Mouse (Mus musculus) C2C12 (cell line): ENCODE data around the gene Mme. TPM values are rescaled to one million over a fixed set of nuclear protein-coding genes. Genes with fewer than 3 reads are reported as not detected.

ENCODE experiments used
- H3K27me3 ChIP-seq: one replicate; pipeline ENCODE4 v1.6.1; 2011; ENCODE audit not compliant: control insufficient read depth, insufficient read depth, insufficient read length
- H3K36me3 ChIP-seq: one replicate; pipeline ENCODE4 v1.6.1; 2011; ENCODE audit not compliant: control insufficient read depth, insufficient read depth
- H3K4me3 ChIP-seq: one replicate; pipeline ENCODE4 v1.5.1; 2011; ENCODE audit warnings: mild to moderate bottlenecking, control low read depth; ENCODE audit not compliant: poor library complexity, insufficient read depth, severe bottlenecking
- H3K79me2 ChIP-seq: one replicate; pipeline ENCODE4 v1.6.1; 2011; ENCODE audit not compliant: control insufficient read depth, insufficient read depth
- H3K79me3 ChIP-seq: one replicate; pipeline ENCODE4 v1.6.1; 2011; ENCODE audit warnings: low read depth, control low read depth
- H3ac ChIP-seq: one replicate; pipeline ENCODE3; 2011; ENCODE audit warnings: low read depth; ENCODE audit not compliant: control insufficient read depth, insufficient read length
- CEBPB ChIP-seq: IDR thresholded peaks from one replicate; pipeline ENCODE4 v1.6.1; 2011; ENCODE audit warnings: low read depth, mild to moderate bottlenecking, control low read depth, moderate library complexity
- CTCF ChIP-seq: IDR thresholded peaks from one replicate; pipeline ENCODE4 v1.5.1; 2011; ENCODE audit not compliant: control insufficient read depth, insufficient read depth, insufficient read length
- FOSL1 ChIP-seq: IDR thresholded peaks from one replicate; pipeline ENCODE4 v1.8.0; 2011; ENCODE audit warnings: mild to moderate bottlenecking, low read length; ENCODE audit not compliant: poor library complexity, insufficient read depth, severe bottlenecking
- MAX ChIP-seq: IDR thresholded peaks from one replicate; pipeline ENCODE4 v1.6.1; 2011; ENCODE audit warnings: mild to moderate bottlenecking, control low read depth
- MYOD1 ChIP-seq: IDR thresholded peaks from one replicate; pipeline ENCODE4 v1.6.1; 2011; ENCODE audit warnings: low read depth; ENCODE audit not compliant: control insufficient read depth, insufficient read length
- MYOG ChIP-seq: IDR thresholded peaks from one replicate; pipeline ENCODE4 v1.6.1; 2011; ENCODE audit not compliant: control insufficient read depth, insufficient read length; ENCODE audit errors: extremely low read depth
- USF1 ChIP-seq: IDR thresholded peaks from one replicate; pipeline ENCODE4 v1.6.1; 2011; ENCODE audit warnings: low read depth, mild to moderate bottlenecking, control low read depth, moderate library complexity
- polyA plus RNA-seq: library from polyadenylated mRNA; unstranded; fragments of >200 nt; fragmentation: generic; extraction: Trizol; gene quantifications from one replicate; pipeline ENCODE4 v1.2.1, GENCODE M21; 2012; ENCODE audit warnings: missing spikeins

Gene Mme
- polyA plus RNA-seq, 1 experiment: not detected

GRCm38 (mm10) chr3:63243721-63244120, 2.4 kb downstream of the Mme start:
- H3K27me3 ChIP-seq: no peaks in the 10 kb centered on the region
- H3K4me3 ChIP-seq: no peak overlapping the region
- no peaks in the 10 kb centered on the region for H3K36me3 ChIP-seq
- no peaks in the 10 kb centered on the region for H3K79me3 ChIP-seq
- H3ac ChIP-seq: no peak overlapping the region
- TF ChIP-seq MAX (no peak), FOSL1 (no peak), MYOD1 (no peak), CEBPB (no peak), CTCF (no peak), MYOG (no peak), USF1 (no peak)
- H3K79me2 ChIP-seq: no peaks in the 10 kb centered on the region

DNA sequence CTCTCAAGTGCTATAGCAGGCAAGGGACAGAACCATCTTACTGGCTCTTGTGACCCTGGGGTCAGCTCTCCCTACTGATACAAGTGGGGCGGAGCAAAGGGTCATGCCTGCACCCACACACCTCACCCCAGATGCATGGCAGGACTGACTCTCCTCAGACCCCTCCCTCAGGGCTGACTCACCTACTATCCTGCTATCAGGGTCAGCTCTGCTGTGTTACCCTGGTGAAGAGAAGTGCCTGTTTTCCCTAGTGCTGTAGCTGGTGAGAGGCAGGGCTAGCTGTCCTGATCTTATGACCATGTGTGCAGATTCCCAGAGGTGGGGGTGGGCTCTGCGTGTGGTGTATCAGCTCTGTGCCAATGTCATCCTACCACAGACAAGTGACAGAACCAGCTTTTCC, 30.8 kb downstream of the Mme start:
- Histone ChIP-seq H3K27me3 (no peaks in the 10 kb centered on the region), H3K4me3 (no peak overlapping the region), H3K36me3 (no peaks in the 10 kb centered on the region), H3K79me2 (no peaks in the 10 kb centered on the region), H3K79me3 (no peaks in the 10 kb centered on the region), H3ac (no peak overlapping the region)
- TF ChIP-seq USF1 (no peak), CEBPB (no peak), MYOD1 (no peak), FOSL1 (no peak), CTCF (no peak), MAX (no peak), MYOG (no peak)

DNA sequence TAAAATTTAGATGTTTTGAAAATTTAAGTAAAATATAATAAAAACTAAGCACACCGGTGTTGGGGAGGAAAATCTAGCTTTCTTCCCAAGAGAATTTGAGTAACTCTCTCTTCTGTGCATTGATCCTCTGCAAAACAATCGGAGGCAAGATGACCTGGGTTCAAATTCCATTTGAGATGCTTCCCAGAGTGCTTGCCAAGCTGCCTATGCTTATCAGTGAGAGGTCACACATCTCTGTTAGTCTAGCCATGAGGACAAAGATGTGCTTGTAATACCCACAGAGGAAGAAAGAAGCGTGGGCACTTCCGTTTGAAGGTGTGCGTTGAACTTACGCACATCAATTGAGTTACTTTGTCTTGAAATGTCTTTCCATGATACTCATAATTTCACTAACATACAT, 53.0 kb downstream of the Mme start:
- no peak overlapping the region for H3ac ChIP-seq
- no peak overlapping the region for H3K4me3 ChIP-seq

GRCm38 (mm10) chr3:63294791-63295190, 53.5 kb downstream of the Mme start:
- Histone ChIP-seq H3K79me3 (no peaks in the 10 kb centered on the region), H3K79me2 (no peaks in the 10 kb centered on the region), H3K36me3 (no peaks in the 10 kb centered on the region), H3K4me3 (no peak overlapping the region), H3ac (no peak overlapping the region), H3K27me3 (peaks cover 6% of the 10 kb centered on the region)
- TF ChIP-seq CTCF: no peak
- TF ChIP-seq MYOD1: no peak
- no peak for TF ChIP-seq CEBPB
- no peak for TF ChIP-seq MYOG

More for the DNA sequence above, 53.0 kb downstream of the Mme start:
- no peak for TF ChIP-seq MYOD1
- TF ChIP-seq FOSL1: no peak
- TF ChIP-seq MYOG: no peak
- no peaks in the 10 kb centered on the region for H3K79me2 ChIP-seq
- H3K36me3 ChIP-seq: no peaks in the 10 kb centered on the region
- no peaks in the 10 kb centered on the region for H3K79me3 ChIP-seq
- peaks cover 6% of the 10 kb centered on the region for H3K27me3 ChIP-seq

DNA sequence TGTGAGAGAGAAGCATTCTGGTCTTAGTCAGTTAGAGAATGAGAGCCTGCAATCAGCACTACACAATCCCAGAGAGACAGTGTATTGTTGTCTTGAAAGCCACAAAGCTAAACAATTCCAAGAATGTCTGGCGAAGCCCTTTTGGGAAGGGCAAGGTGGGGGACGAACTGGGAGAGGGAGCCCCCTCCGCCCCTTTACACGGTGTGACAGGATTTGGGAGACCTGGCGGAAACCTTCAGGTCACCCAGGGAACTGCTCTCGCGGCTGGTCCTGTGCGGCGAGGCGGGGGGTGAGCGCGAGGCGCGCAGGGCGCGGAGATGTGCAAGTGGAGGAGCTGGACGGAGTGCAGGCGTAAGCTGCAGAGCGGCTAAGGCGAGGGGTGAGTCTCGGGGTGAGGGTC, 53.9 kb downstream of the Mme start:
- no peak overlapping the region for H3ac ChIP-seq
- no peak overlapping the region for H3K4me3 ChIP-seq
- no peaks in the 10 kb centered on the region for H3K79me3 ChIP-seq
- no peaks in the 10 kb centered on the region for H3K79me2 ChIP-seq
- TF ChIP-seq MAX: no peak
- no peak for TF ChIP-seq FOSL1
- no peak for TF ChIP-seq MYOD1
- TF ChIP-seq CTCF: no peak
- no peak for TF ChIP-seq USF1
- no peak for TF ChIP-seq MYOG
- TF ChIP-seq CEBPB: no peak
- H3K36me3 ChIP-seq: no peaks in the 10 kb centered on the region
- H3K27me3 ChIP-seq: peaks cover 6% of the 10 kb centered on the region

- TF ChIP-seq CEBPB (no peak), USF1 (no peak), MYOD1 (no peak), MAX (no peak), CTCF (no peak)
- no peaks in the 10 kb centered on the region for H3K79me3 ChIP-seq
- peaks cover 6% of the 10 kb centered on the region for H3K27me3 ChIP-seq
- no peak overlapping the region for H3ac ChIP-seq
- H3K79me2 ChIP-seq: no peaks in the 10 kb centered on the region
- no peaks in the 10 kb centered on the region for H3K36me3 ChIP-seq
- no peak overlapping the region for H3K4me3 ChIP-seq
Measured at GRCm38 (mm10) chr3:63295657-63296231, 54.4 kb downstream of the Mme start.
